Mouse (Mus musculus): ENCODE results near the gene Olfr66. TPM values are rescaled to one million over a fixed set of nuclear protein-coding genes. Genes with fewer than 3 reads are reported as not detected.

The Olfr66 gene
- polyA plus RNA-seq (2015; fragmentation: Nextera tagmentation; extraction: Ambion mirVana) = not detected in 2 replicates

DNA sequence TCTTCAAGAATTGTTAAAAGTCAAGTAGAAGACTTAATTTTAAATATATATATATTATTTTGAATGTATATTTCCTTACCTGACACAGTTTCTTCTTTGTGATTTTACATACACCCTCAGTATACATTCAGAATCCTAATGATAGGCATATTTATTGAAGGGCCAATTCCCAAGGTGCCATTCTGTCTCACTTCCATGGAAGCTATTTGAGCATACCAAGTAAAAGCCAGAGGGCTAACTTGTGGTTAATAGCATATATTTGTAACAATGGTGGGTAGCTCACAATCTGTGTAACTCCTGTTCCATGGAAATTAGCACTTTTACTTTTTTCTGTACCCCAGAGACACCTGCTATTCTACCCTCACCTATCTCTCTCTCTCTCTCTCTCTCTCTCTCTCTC, at the start of gene Olfr66:
Gene Olfr66 (minus strand): TSS at position 101 of the 400 bp plus-strand sequence.
- H3K36me3 ChIP-seq = no peaks in the 10 kb centered on the region
- ATAC-seq (ENCODE audit: insufficient number of reproducible peaks, low FRiP score, low TSS enrichment, low read depth) = no peak
- no peaks in the 10 kb centered on the region for H3K27me3 ChIP-seq
- H3K4me1 ChIP-seq = no peaks in the 10 kb centered on the region
- no peak within 1 kb of the TSS for H3K27ac ChIP-seq (replicated peaks)
- no peaks in the 10 kb centered on the region for H3K9me3 ChIP-seq (replicated peaks)
- no peak within 1 kb of the TSS for H3K4me2 ChIP-seq (replicated peaks)
- no peak within 1 kb of the TSS for H3K4me3 ChIP-seq (replicated peaks)
- H3K9ac ChIP-seq = no peak within 1 kb of the TSS

DNA sequence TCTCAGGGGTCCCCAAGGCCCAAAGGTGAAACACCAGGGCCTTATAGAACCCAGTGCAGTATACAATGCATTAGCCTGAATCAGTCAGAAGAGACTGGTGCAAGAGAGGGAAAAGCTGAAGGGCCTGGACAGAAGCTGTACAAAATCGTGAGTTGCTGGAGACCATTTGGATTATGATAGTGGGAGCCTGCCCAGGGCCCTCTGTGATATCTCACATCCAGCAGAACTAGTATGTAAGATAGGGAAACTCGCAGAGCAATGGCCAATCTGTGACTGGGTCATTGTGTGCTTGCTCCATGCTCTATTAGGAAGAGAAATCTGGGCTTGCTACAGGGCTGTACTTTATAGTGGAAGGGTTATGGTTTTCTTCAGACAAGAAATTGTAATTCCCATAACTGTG, 48.2 kb upstream of the Olfr66 start, which contains the start of gene Olfr632:
Gene Olfr632 (plus strand): TSS at position 84 of the 400 bp plus-strand sequence.
- no peak for ATAC-seq (ENCODE audit: insufficient number of reproducible peaks, low FRiP score, low TSS enrichment, low read depth)
- H3K4me1 ChIP-seq = no peaks in the 10 kb centered on the region
- no peak within 1 kb of the TSS for H3K4me2 ChIP-seq (replicated peaks)
- H3K9ac ChIP-seq = no peak within 1 kb of the TSS
- no peak within 1 kb of the TSS for H3K27ac ChIP-seq (replicated peaks)
- H3K9me3 ChIP-seq (replicated peaks) = no peaks in the 10 kb centered on the region
- no peaks in the 10 kb centered on the region for H3K27me3 ChIP-seq
- H3K4me3 ChIP-seq (replicated peaks) = no peak within 1 kb of the TSS
- H3K36me3 ChIP-seq = no peaks in the 10 kb centered on the region
- 63% methylated on average over 2 of the region's 2 CpGs for WGBS

DNA sequence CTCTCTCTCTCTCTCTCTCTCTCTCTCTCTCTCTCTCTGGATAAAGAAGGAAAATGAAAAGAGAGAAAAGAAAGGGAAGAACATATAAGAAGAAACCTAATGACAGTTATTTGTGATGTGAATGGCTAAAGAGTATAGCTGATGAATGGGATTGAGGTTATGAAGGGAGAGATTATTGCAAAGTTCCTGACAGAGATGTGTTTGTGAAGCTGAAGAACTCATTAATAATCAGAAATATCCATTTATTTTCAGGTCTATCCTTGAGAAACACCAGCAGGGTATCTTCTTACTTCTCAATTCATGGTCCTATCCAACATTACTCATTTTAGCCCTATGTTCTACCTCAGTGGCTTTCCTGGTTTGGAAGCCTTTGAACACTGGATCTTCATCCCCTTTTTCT, 42.5 kb upstream of the Olfr66 start, which contains the start of gene Olfr631:
Gene Olfr631 (plus strand): TSS at position 301 of the 400 bp plus-strand sequence.
- H3K4me2 ChIP-seq (replicated peaks) = no peak within 1 kb of the TSS
- H3K4me3 ChIP-seq (replicated peaks) = no peak within 1 kb of the TSS
- ATAC-seq (ENCODE audit: insufficient number of reproducible peaks, low FRiP score, low TSS enrichment, low read depth) = no peak
- no peak within 1 kb of the TSS for H3K9ac ChIP-seq
- H3K4me1 ChIP-seq = no peaks in the 10 kb centered on the region
- no peak within 1 kb of the TSS for H3K27ac ChIP-seq (replicated peaks)
- no peaks in the 10 kb centered on the region for H3K36me3 ChIP-seq
- no peaks in the 10 kb centered on the region for H3K9me3 ChIP-seq (replicated peaks)
- H3K27me3 ChIP-seq = no peaks in the 10 kb centered on the region

- Histone ChIP-seq H3K4me3 (replicated peaks) (no peak overlapping the region), H3K4me1 (no peaks in the 10 kb centered on the region), H3K9me3 (replicated peaks) (no peaks in the 10 kb centered on the region), H3K9ac (no peak overlapping the region), H3K27ac (replicated peaks) (no peak overlapping the region), H3K27me3 (no peaks in the 10 kb centered on the region), H3K36me3 (no peaks in the 10 kb centered on the region), H3K4me2 (replicated peaks) (no peak overlapping the region)
- ATAC-seq (ENCODE audit: insufficient number of reproducible peaks, low FRiP score, low TSS enrichment, low read depth) = no peak
These were observed 29.3 kb upstream of the Olfr66 start for GRCm38 (mm10) chr7:103915338-103915737.

DNA sequence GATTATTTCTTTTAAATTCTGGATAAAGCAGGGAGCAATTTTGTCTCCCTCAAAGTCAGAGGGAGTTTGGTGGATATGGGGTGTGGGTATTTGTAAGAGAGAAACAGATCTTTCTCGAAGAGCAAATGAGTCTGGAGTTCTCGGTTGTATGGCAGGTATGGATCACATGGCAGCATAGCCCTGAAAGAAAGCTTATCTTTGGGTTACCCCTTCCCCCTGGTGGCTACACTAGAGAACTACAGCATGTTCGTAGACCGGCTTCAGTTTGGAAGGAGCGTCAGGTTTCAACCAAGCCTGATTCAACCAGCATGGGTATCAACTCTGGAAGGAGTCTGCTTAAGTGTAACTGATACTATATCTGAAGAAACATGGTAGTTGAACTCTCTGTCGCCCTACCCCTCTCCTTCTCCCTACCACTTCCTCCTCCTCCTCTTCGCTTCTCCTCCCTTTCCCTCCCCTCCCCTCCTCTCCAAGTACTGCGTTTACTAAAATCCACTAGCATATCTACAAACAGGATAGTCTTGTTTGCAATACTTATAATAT, 27.0 kb upstream of the Olfr66 start:
- H3K9me3 ChIP-seq (replicated peaks) = no peaks in the 10 kb centered on the region
- no peaks in the 10 kb centered on the region for H3K27me3 ChIP-seq
- ATAC-seq (ENCODE audit: insufficient number of reproducible peaks, low FRiP score, low TSS enrichment, low read depth) = no peak
- H3K36me3 ChIP-seq = no peaks in the 10 kb centered on the region
- no peak overlapping the region for H3K4me3 ChIP-seq (replicated peaks)
- H3K4me2 ChIP-seq (replicated peaks) = no peak overlapping the region
- WGBS = 36% methylated on average over 8 of the region's 8 CpGs
- no peak overlapping the region for H3K9ac ChIP-seq
- H3K4me1 ChIP-seq = no peaks in the 10 kb centered on the region
- H3K27ac ChIP-seq (replicated peaks) = no peak overlapping the region

DNA sequence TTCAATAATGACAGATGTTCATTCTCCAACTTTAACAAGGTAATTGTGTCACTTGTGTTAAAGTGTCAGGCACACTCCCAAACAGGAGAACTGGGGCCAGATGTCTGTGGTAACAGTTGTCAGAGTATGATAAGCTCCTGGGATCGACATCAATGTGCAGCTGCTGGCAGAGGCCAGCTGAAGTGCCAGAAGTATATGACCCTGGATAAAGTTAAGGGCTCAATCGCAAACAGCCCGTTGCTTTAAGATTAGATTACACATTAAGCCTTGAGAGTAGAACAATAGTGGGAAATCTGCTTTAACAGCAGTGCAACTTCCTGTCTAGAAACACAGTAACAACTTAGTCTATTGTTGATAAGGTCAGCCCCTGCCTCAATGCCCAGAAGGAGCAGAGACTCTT, 24.0 kb upstream of the Olfr66 start:
- Histone ChIP-seq H3K4me3 (replicated peaks) (no peak overlapping the region), H3K9me3 (replicated peaks) (no peaks in the 10 kb centered on the region), H3K4me1 (no peaks in the 10 kb centered on the region), H3K4me2 (replicated peaks) (no peak overlapping the region), H3K9ac (no peak overlapping the region), H3K27me3 (no peaks in the 10 kb centered on the region), H3K36me3 (no peaks in the 10 kb centered on the region), H3K27ac (replicated peaks) (no peak overlapping the region)
- ATAC-seq (ENCODE audit: insufficient number of reproducible peaks, low FRiP score, low TSS enrichment, low read depth) = no peak
- 20% methylated on average over 3 of the region's 3 CpGs for WGBS

DNA sequence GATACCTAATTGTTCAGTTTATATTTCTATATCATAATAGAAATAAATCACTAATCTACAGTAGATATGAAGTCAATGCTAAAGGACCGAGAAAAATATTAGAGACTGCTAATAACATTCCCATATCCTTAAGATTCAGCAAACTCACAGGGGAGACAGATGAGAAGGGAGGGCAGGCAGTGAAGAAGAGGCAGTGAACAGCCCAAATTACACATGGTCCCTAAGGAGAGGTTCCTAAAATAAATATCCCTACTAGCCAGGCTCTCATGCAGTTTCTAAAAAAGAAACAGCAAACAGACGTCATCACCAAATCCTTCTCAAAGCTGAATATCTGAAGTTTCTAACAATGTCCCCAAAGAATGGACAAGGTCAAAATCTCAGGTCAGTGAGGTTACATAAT, 17.1 kb upstream of the Olfr66 start, which contains the start of gene Olfr65:
Gene Olfr65 (plus strand): TSS at position 301 of the 400 bp plus-strand sequence.
- no peak within 1 kb of the TSS for H3K4me3 ChIP-seq (replicated peaks)
- H3K27me3 ChIP-seq = no peaks in the 10 kb centered on the region
- H3K27ac ChIP-seq (replicated peaks) = no peak within 1 kb of the TSS
- ATAC-seq (ENCODE audit: insufficient number of reproducible peaks, low FRiP score, low TSS enrichment, low read depth) = no peak
- no peaks in the 10 kb centered on the region for H3K9me3 ChIP-seq (replicated peaks)
- H3K4me1 ChIP-seq = no peaks in the 10 kb centered on the region
- WGBS = 67% methylated on average over 2 of the region's 2 CpGs
- H3K36me3 ChIP-seq = no peaks in the 10 kb centered on the region
- no peak within 1 kb of the TSS for H3K9ac ChIP-seq
- H3K4me2 ChIP-seq (replicated peaks) = no peak within 1 kb of the TSS

DNA sequence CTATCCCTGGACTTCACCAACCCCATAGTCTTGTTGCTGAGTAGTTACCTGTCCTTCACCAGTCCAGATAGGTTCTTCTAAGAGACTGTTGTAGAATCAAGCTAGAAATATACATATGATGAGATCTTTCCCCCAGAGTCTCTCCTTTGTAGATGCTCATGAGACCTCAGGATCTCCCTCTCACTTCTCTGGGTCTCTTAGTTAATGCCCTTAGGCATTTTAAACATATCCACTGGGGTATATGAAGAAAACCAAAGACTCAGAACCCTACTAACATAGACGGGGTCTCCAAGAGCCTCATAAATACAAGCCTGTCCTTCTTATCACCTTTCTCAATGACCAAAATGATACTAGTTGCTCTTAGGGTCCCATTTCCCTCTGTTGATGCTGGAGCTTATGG, 8.3 kb upstream of the Olfr66 start, which contains the start of gene Olfr64:
Gene Olfr64 (minus strand): TSS at position 101 of the 400 bp plus-strand sequence.
- no peak within 1 kb of the TSS for H3K4me2 ChIP-seq (replicated peaks)
- no peak within 1 kb of the TSS for H3K27ac ChIP-seq (replicated peaks)
- WGBS = 73% methylated on average over 1 of the region's 1 CpGs
- H3K9ac ChIP-seq = no peak within 1 kb of the TSS
- no peak within 1 kb of the TSS for H3K4me3 ChIP-seq (replicated peaks)
- ATAC-seq (ENCODE audit: insufficient number of reproducible peaks, low FRiP score, low TSS enrichment, low read depth) = no peak
- no peaks in the 10 kb centered on the region for H3K27me3 ChIP-seq
- H3K36me3 ChIP-seq = no peaks in the 10 kb centered on the region
- no peaks in the 10 kb centered on the region for H3K9me3 ChIP-seq (replicated peaks)
- no peaks in the 10 kb centered on the region for H3K4me1 ChIP-seq

DNA sequence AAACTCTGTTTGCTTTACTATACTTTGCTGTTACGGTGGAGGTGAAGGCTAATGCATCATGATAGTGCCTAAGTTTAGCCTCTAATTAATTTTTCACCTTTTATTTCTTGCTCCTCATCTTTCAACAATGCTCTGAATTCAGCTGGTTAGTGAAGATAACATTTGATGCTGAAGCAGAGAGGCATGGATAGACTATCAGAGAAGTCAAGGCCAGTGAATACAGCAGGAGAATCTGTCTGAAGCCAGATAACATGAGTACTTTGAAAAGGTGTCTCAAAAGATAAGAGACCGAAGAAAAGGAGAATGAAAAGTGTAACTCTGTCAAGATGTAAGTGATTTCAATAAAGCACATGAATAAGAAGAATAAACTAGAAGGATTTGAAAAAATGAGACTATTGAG, 9.0 kb downstream of the Olfr66 start:
- WGBS = 90% methylated on average over 2 of the region's 2 CpGs
- ATAC-seq (ENCODE audit: insufficient number of reproducible peaks, low FRiP score, low TSS enrichment, low read depth) = no peak
- no peak overlapping the region for H3K27ac ChIP-seq (replicated peaks)
- no peak overlapping the region for H3K4me3 ChIP-seq (replicated peaks)
- no peaks in the 10 kb centered on the region for H3K4me1 ChIP-seq
- H3K4me2 ChIP-seq (replicated peaks) = no peak overlapping the region
- H3K9ac ChIP-seq = no peak overlapping the region
- H3K36me3 ChIP-seq = no peaks in the 10 kb centered on the region
- H3K9me3 ChIP-seq (replicated peaks) = no peaks in the 10 kb centered on the region
- H3K27me3 ChIP-seq = no peaks in the 10 kb centered on the region

DNA sequence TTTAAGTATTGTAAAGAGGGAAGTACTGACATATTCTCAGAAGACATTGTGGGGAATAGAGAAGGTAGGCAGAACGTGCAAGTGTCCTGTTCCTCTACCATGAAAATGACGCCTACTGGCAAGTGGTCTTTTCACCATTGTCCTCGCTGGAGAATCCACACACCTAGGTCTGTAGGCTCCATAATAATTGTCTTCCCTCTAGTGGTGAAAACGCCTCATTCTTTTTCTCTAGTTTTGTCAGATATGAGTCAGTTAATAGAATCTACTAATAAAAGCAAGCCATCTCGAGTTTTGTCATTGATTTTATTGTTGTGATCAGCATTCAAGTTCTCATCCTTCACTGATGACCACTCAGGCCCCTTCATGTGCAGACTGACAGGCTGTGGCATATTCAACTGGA, 11.6 kb downstream of the Olfr66 start:
- no peaks in the 10 kb centered on the region for H3K27me3 ChIP-seq

DNA sequence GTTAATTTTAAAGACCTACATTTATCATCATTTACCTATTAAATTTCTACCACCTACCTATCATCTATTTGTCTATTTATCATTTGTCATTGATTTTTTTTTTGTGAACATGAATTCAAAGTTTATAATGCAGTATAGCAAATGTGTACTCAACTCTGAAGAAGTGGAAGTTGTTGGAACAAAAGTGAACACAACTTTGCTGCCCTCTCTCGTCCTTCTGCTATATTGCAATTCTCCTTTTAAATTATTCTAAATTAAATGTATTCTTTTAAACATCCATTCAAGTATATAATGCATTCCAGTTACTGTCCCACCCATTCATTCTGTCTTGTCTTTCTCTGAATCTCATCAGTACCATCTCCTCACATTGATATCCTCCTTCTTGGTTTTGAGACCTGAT, 13.0 kb downstream of the Olfr66 start:
- no peaks in the 10 kb centered on the region for H3K4me1 ChIP-seq
- H3K27me3 ChIP-seq = no peaks in the 10 kb centered on the region
- ATAC-seq (ENCODE audit: insufficient number of reproducible peaks, low FRiP score, low TSS enrichment, low read depth) = no peak
- no peaks in the 10 kb centered on the region for H3K9me3 ChIP-seq (replicated peaks)
- WGBS = 4% methylated on average over 1 of the region's 1 CpGs
- H3K4me2 ChIP-seq (replicated peaks) = no peak overlapping the region
- no peak overlapping the region for H3K4me3 ChIP-seq (replicated peaks)
- no peaks in the 10 kb centered on the region for H3K36me3 ChIP-seq
- H3K27ac ChIP-seq (replicated peaks) = no peak overlapping the region
- no peak overlapping the region for H3K9ac ChIP-seq

More for the DNA sequence above, 11.6 kb downstream of the Olfr66 start:
- Histone ChIP-seq H3K27ac (replicated peaks) (no peak overlapping the region), H3K9me3 (replicated peaks) (no peaks in the 10 kb centered on the region), H3K4me2 (replicated peaks) (no peak overlapping the region), H3K9ac (no peak overlapping the region), H3K4me1 (no peaks in the 10 kb centered on the region), H3K36me3 (no peaks in the 10 kb centered on the region), H3K4me3 (replicated peaks) (no peak overlapping the region)
- 41% methylated on average over 5 of the region's 5 CpGs for WGBS
- ATAC-seq (ENCODE audit: insufficient number of reproducible peaks, low FRiP score, low TSS enrichment, low read depth) = no peak

DNA sequence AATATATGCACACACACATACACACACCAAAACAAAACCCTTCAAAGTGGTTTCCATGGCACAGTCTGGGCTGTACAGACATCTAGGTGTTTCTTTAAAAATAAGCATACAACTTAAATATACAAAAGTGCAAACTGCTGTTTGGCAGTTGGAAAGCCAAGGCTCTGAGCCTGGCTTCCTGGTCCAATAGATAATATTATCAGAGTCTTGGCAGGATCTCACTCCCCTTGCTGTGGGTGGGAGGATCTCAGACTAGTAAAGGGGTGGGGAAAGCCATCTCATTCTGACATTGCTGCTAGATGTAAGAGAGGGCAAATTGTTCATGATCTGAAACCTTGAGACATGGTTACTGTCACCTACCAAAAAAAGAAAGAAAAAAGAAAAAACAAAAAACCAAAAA, 15.4 kb downstream of the Olfr66 start:
- Histone ChIP-seq H3K27me3 (no peaks in the 10 kb centered on the region), H3K4me3 (replicated peaks) (no peak overlapping the region), H3K36me3 (no peaks in the 10 kb centered on the region), H3K4me2 (replicated peaks) (no peak overlapping the region), H3K9me3 (replicated peaks) (no peaks in the 10 kb centered on the region), H3K4me1 (no peaks in the 10 kb centered on the region), H3K9ac (no peak overlapping the region), H3K27ac (replicated peaks) (no peak overlapping the region)
- ATAC-seq (ENCODE audit: insufficient number of reproducible peaks, low FRiP score, low TSS enrichment, low read depth) = no peak

All from embryonic facial prominence, embryonic 15.5 days (tissue).